Mouse (Mus musculus) stomach, adult 2 months (tissue): ENCODE measurements around the gene Clec4a2. TPM values are rescaled to one million over a fixed set of nuclear protein-coding genes. Genes with fewer than 3 reads are reported as not detected.

Experiments used
- polyA plus RNA-seq: library from polyadenylated mRNA; depleted of rRNA; stranded (reverse); fragments of >200 nt; gene quantifications from 2 replicates; pipeline ENCODE4 v1.2.3, GENCODE M21; 2012; rRNA removed

The Clec4a2 gene
- polyA plus RNA-seq: 0.08 and 0.19 TPM in 2 replicates

DNA sequence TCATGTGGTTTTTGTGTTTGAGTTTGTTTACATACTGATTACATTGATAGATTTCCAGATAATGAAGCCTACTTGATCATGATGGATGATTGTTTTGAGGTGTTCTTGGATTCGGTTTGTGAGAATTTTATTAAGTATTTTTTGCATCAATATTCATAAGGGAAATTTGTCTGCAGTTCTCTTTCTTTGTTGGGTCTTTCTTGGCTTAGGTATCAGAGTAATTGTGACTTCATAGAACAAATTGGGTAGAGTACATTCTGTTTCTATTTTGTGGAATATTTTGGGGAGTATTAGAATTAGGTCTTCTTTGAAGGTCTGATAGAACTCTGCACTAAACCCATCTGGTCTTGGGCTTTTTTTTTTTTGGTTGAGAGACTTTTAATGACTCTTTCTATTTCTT is at the start of gene Clec4a2:
Gene Clec4a2 (plus strand): TSS at position 301 of the 400 bp plus-strand sequence.

GRCm38 (mm10) chr6:123172593-123172992 is 66.4 kb downstream of the Clec4a2 start, which contains the start of gene Clec4b2:
Gene Clec4b2, plus strand, starts transcription at chr6:123172893.

Other genes with a start within 250 kb of the Clec4a2 start
- 3.9 and 5.4 TPM in 2 replicates for gene Necap1, start 232.0 kb upstream of the Clec4a2 start, polyA plus RNA-seq
- 0.35 and 0.50 TPM in 2 replicates for gene Clec4a1, start 184.6 kb upstream of the Clec4a2 start, polyA plus RNA-seq
- 0.12 TPM in 1 of 2 replicates, not detected in the other for gene Clec4a3, start 153.9 kb upstream of the Clec4a2 start, polyA plus RNA-seq
- gene Clec4a4, start 116.1 kb upstream of the Clec4a2 start, polyA plus RNA-seq: not detected in 2 replicates
- 0.09 and 0.14 TPM in 2 replicates for gene Clec4b1, start 56.5 kb upstream of the Clec4a2 start, polyA plus RNA-seq
- gene Clec4b2, start 66.5 kb downstream of the Clec4a2 start, polyA plus RNA-seq: not detected in 2 replicates
- gene Clec4n, start 123.4 kb downstream of the Clec4a2 start, polyA plus RNA-seq: 0.14 and 0.30 TPM in 2 replicates
- 0.09 TPM in 1 of 2 replicates, not detected in the other for gene Clec4d, start 155.7 kb downstream of the Clec4a2 start, polyA plus RNA-seq
- gene Clec4e, start 183.4 kb downstream of the Clec4a2 start, polyA plus RNA-seq: not detected in 2 replicates
- not detected in 2 replicates for gene Vmn2r19, start 201.9 kb downstream of the Clec4a2 start, polyA plus RNA-seq